21 mouse cellular contexts compared by ENCODE assay signal in genomic region chr1:159538076-159538475, GRCm38 (mm10). TPM values are rescaled to one million over a fixed set of nuclear protein-coding genes. Genes with fewer than 3 reads are reported as not detected.
A peak's percentile ranks its signal among the peaks of the same experiment; 100 is the strongest.
DNase-seq lines count a peak whose midpoint lies in the region; ATAC-seq and TF ChIP-seq lines count a peak whose summit lies in the region.
"Had no signal": no experiment of that assay in that cellular context is flagged by ENCODE, and none has a peak within 500 bp of the region (broad histone marks: within the 10 kb centered on the region; RNA-seq: fewer than 3 reads in every experiment).

No protein-coding gene starts in this region.

- no peak overlapping the region for H3K4me2 ChIP-seq in embryonic facial prominence, embryonic 11.5 days (ENCODE audit: low read depth, low read length)
- H3K4me2 ChIP-seq in midbrain, embryonic 12.5 days (replicated peaks): no peak overlapping the region
- no peak overlapping the region for H3K4me2 ChIP-seq in midbrain, embryonic 15.5 days
- H3K4me2 ChIP-seq in forebrain, embryonic 14.5 days (ENCODE audit: low read length): no peak overlapping the region
- H3K4me2 ChIP-seq in midbrain, embryonic 14.5 days (ENCODE audit: low read length): no peak overlapping the region
- no peak overlapping the region for H3K4me2 ChIP-seq in liver, postnatal 0 days (ENCODE audit: low read depth, low read length)
- H3K4me2 ChIP-seq: heart, embryonic 13.5 days; hindbrain, embryonic 15.5 days had no signal

- TF ChIP-seq CTCF in liver, postnatal 0 days (IDR thresholded peaks at IDR 0.05; ENCODE audit: low read depth): no peak

- WGBS in embryonic facial prominence, embryonic 11.5 days: 38% methylated on average over 7 of the region's 7 CpGs
- 39% methylated on average over 7 of the region's 7 CpGs for WGBS in embryonic facial prominence, embryonic 10.5 days
- WGBS in midbrain, embryonic 12.5 days: 12% methylated on average over 7 of the region's 7 CpGs
- 7% methylated on average over 7 of the region's 7 CpGs for WGBS in midbrain, embryonic 15.5 days
- 5% methylated on average over 7 of the region's 7 CpGs for WGBS in forebrain, embryonic 14.5 days
- 8% methylated on average over 7 of the region's 7 CpGs for WGBS in midbrain, embryonic 14.5 days
- WGBS in liver, postnatal 0 days (ENCODE audit: insufficient replicate concordance): 51% methylated on average over 7 of the region's 7 CpGs

- no peak overlapping the region for H3K9ac ChIP-seq in embryonic facial prominence, embryonic 11.5 days (replicated peaks; ENCODE audit: low read length)
- no peak overlapping the region for H3K9ac ChIP-seq in midbrain, embryonic 12.5 days (replicated peaks)
- H3K9ac ChIP-seq in midbrain, embryonic 15.5 days: no peak overlapping the region
- H3K9ac ChIP-seq in forebrain, embryonic 14.5 days (ENCODE audit: low read length): no peak overlapping the region
- no peak overlapping the region for H3K9ac ChIP-seq in midbrain, embryonic 14.5 days (replicated peaks; ENCODE audit: low read length)
- no peak overlapping the region for H3K9ac ChIP-seq in liver, postnatal 0 days (replicated peaks)
- H3K9ac ChIP-seq: heart, embryonic 13.5 days; hindbrain, embryonic 15.5 days had no signal

- ATAC-seq in embryonic facial prominence, embryonic 11.5 days (replicated peaks; ENCODE audit: insufficient number of reproducible peaks, low FRiP score, low TSS enrichment, low read depth): no peak
- peak; percentile 59 for ATAC-seq in midbrain, embryonic 12.5 days (ENCODE audit: low FRiP score, low read depth)
- no peak for ATAC-seq in midbrain, embryonic 15.5 days (replicated peaks)
- ATAC-seq in forebrain, embryonic 14.5 days: peak; percentile 46; the same call in 1 of the 2 replicates
- ATAC-seq in midbrain, embryonic 14.5 days (ENCODE audit: low FRiP score, low TSS enrichment): no peak; the same call in 1 of the 2 replicates
- no peak for ATAC-seq in liver, postnatal 0 days
- ATAC-seq: CD4-positive, CD25-positive, alpha-beta regulatory T cell, adult 4 months; inflammation-experienced regulatory T-cells, adult 6 months had no signal

- H3K36me3 ChIP-seq in embryonic facial prominence, embryonic 11.5 days (replicated peaks; ENCODE audit: control insufficient read depth, insufficient read depth, low read depth, low read length): no peaks in the 10 kb centered on the region
- H3K36me3 ChIP-seq in embryonic facial prominence, embryonic 10.5 days (replicated peaks): no peaks in the 10 kb centered on the region
- H3K36me3 ChIP-seq in midbrain, embryonic 12.5 days: no peaks in the 10 kb centered on the region
- no peaks in the 10 kb centered on the region for H3K36me3 ChIP-seq in midbrain, embryonic 15.5 days (replicated peaks)
- no peaks in the 10 kb centered on the region for H3K36me3 ChIP-seq in forebrain, embryonic 14.5 days (ENCODE audit: control insufficient read depth, insufficient read depth, low read length)
- no peaks in the 10 kb centered on the region for H3K36me3 ChIP-seq in midbrain, embryonic 14.5 days (ENCODE audit: control insufficient read depth, insufficient read depth, low read length)
- H3K36me3 ChIP-seq in liver, postnatal 0 days (replicated peaks; ENCODE audit: insufficient read depth, low read length): no peaks in the 10 kb centered on the region
- H3K36me3 ChIP-seq: G1E; heart, embryonic 13.5 days; hindbrain, embryonic 15.5 days had no signal

- no peaks in the 10 kb centered on the region for H3K4me1 ChIP-seq in embryonic facial prominence, embryonic 11.5 days (ENCODE audit: control insufficient read depth, insufficient read depth, low read length)
- H3K4me1 ChIP-seq in embryonic facial prominence, embryonic 10.5 days: peaks cover 18% of the 10 kb centered on the region
- H3K4me1 ChIP-seq in midbrain, embryonic 12.5 days: peaks cover 24% of the 10 kb centered on the region
- 0 out of 2 replicates have a peak, but pooled peaks cover 7% of the 10 kb centered on the region for H3K4me1 ChIP-seq in midbrain, embryonic 15.5 days
- no peaks in the 10 kb centered on the region; the same call in 1 of the 2 replicates for H3K4me1 ChIP-seq in forebrain, embryonic 14.5 days (ENCODE audit: control insufficient read depth, insufficient read depth, low read length)
- H3K4me1 ChIP-seq in midbrain, embryonic 14.5 days (ENCODE audit: control insufficient read depth, insufficient read depth, low read length): peaks cover 15% of the 10 kb centered on the region; the same call in 1 of the 2 replicates
- no peaks in the 10 kb centered on the region for H3K4me1 ChIP-seq in liver, postnatal 0 days (ENCODE audit: insufficient read depth)
- H3K4me1 ChIP-seq: hindbrain, embryonic 15.5 days had no signal

- H3K27ac ChIP-seq in embryonic facial prominence, embryonic 11.5 days (replicated peaks; ENCODE audit: low read depth, low read length): no peak overlapping the region
- H3K27ac ChIP-seq in embryonic facial prominence, embryonic 10.5 days (replicated peaks): no peak overlapping the region
- no peak overlapping the region for H3K27ac ChIP-seq in midbrain, embryonic 12.5 days (replicated peaks)
- H3K27ac ChIP-seq in midbrain, embryonic 15.5 days: no peak overlapping the region
- no peak overlapping the region for H3K27ac ChIP-seq in forebrain, embryonic 14.5 days (ENCODE audit: low read depth, low read length)
- H3K27ac ChIP-seq in midbrain, embryonic 14.5 days (replicated peaks; ENCODE audit: low read depth, low read length): no peak overlapping the region
- no peak overlapping the region for H3K27ac ChIP-seq in liver, postnatal 0 days (ENCODE audit: low read depth)
- H3K27ac ChIP-seq: heart, embryonic 13.5 days; hindbrain, embryonic 15.5 days had no signal

- DNase-seq in embryonic facial prominence, embryonic 11.5 days (ENCODE audit: low spot score): peak; percentile 8
- no peak for DNase-seq in embryonic facial prominence, embryonic 10.5 days (ENCODE audit: low spot score)
- DNase-seq in forebrain, embryonic 14.5 days (ENCODE audit: low spot score): peak; percentile 58
- DNase-seq in midbrain, embryonic 14.5 days: peak; percentile 36
- DNase-seq in urinary bladder, adult 2 months (ENCODE audit: low spot score): no peak
- no peak for DNase-seq in liver, postnatal 0 days
- DNase-seq: adrenal gland, postnatal 10 days; B cell, adult 2 months; cerebellum, adult 18-20 months; cerebellum, adult 9-11 months; cerebellum, postnatal 36 days; gastrocnemius, postnatal 36 days; heart, adult 11 months; heart, postnatal 36 days had no signal

- H3K4me3 ChIP-seq in embryonic facial prominence, embryonic 11.5 days (ENCODE audit: low read depth, low read length): no peak overlapping the region
- no peak overlapping the region for H3K4me3 ChIP-seq in embryonic facial prominence, embryonic 10.5 days
- H3K4me3 ChIP-seq in midbrain, embryonic 12.5 days: no peak overlapping the region
- no peak overlapping the region for H3K4me3 ChIP-seq in midbrain, embryonic 15.5 days
- no peak overlapping the region for H3K4me3 ChIP-seq in forebrain, embryonic 14.5 days (ENCODE audit: low read depth, low read length)
- no peak overlapping the region for H3K4me3 ChIP-seq in midbrain, embryonic 14.5 days (replicated peaks; ENCODE audit: low read depth, low read length)
- H3K4me3 ChIP-seq in liver, postnatal 0 days (ENCODE audit: low read depth, low read length): no peak overlapping the region
- H3K4me3 ChIP-seq: heart, embryonic 13.5 days; hindbrain, embryonic 15.5 days had no signal

- no peaks in the 10 kb centered on the region for H3K27me3 ChIP-seq in embryonic facial prominence, embryonic 11.5 days (ENCODE audit: control insufficient read depth, insufficient read depth, low read length)
- H3K27me3 ChIP-seq in embryonic facial prominence, embryonic 10.5 days (replicated peaks; ENCODE audit: low read depth, poor library complexity, severe bottlenecking): no peaks in the 10 kb centered on the region
- peaks cover 11% of the 10 kb centered on the region for H3K27me3 ChIP-seq in midbrain, embryonic 12.5 days
- no peaks in the 10 kb centered on the region for H3K27me3 ChIP-seq in midbrain, embryonic 15.5 days (replicated peaks)
- no peaks in the 10 kb centered on the region for H3K27me3 ChIP-seq in forebrain, embryonic 14.5 days (replicated peaks; ENCODE audit: control insufficient read depth, insufficient read depth, low read length)
- H3K27me3 ChIP-seq in midbrain, embryonic 14.5 days (ENCODE audit: control insufficient read depth, insufficient read depth, low read length): no peaks in the 10 kb centered on the region
- H3K27me3 ChIP-seq in liver, postnatal 0 days (ENCODE audit: insufficient read depth, low read length): no peaks in the 10 kb centered on the region
- H3K27me3 ChIP-seq: hindbrain, embryonic 15.5 days had no signal

- TF ChIP-seq EP300 in liver, postnatal 0 days (IDR thresholded peaks at IDR 0.05; ENCODE audit: low read depth): no peak

- H3K9me3 ChIP-seq in embryonic facial prominence, embryonic 11.5 days (replicated peaks; ENCODE audit: control insufficient read depth, low read length): no peaks in the 10 kb centered on the region
- no peaks in the 10 kb centered on the region for H3K9me3 ChIP-seq in embryonic facial prominence, embryonic 10.5 days
- H3K9me3 ChIP-seq in midbrain, embryonic 12.5 days: no peaks in the 10 kb centered on the region
- no peaks in the 10 kb centered on the region for H3K9me3 ChIP-seq in midbrain, embryonic 15.5 days
- H3K9me3 ChIP-seq in forebrain, embryonic 14.5 days (replicated peaks; ENCODE audit: control insufficient read depth, low read length): no peaks in the 10 kb centered on the region
- H3K9me3 ChIP-seq in midbrain, embryonic 14.5 days (ENCODE audit: control insufficient read depth, low read length): no peaks in the 10 kb centered on the region
- H3K9me3 ChIP-seq in liver, postnatal 0 days (ENCODE audit: low read length): no peaks in the 10 kb centered on the region
- H3K9me3 ChIP-seq: G1E; heart, embryonic 13.5 days; hindbrain, embryonic 15.5 days had no signal

RNA-seq across cellular contexts. Expression of gene Tnr, which starts 14.5 kb away (rescaled TPM):
- 0.08 and 0.63 TPM in 2 replicates for polyA plus RNA-seq in embryonic facial prominence, embryonic 11.5 days (2014; fragmentation: Nextera tagmentation; extraction: Ambion mirVana)
- 0.19 TPM in 2 replicates for polyA plus RNA-seq in embryonic facial prominence, embryonic 10.5 days (2016; fragmentation: Nextera tagmentation; extraction: Ambion mirVana)
- polyA plus RNA-seq in midbrain, embryonic 12.5 days (2016; fragmentation: Nextera tagmentation; extraction: Ambion mirVana): 0.50 and 0.55 TPM in 2 replicates
- 6.0 and 6.6 TPM in 2 replicates for polyA plus RNA-seq in midbrain, embryonic 15.5 days (2015; fragmentation: Nextera tagmentation; extraction: Ambion mirVana)
- polyA plus RNA-seq in forebrain, embryonic 14.5 days (2014; fragmentation: Nextera tagmentation; extraction: Ambion mirVana): 2.6 and 3.9 TPM in 2 replicates
- 4.4 and 4.6 TPM in 2 replicates for polyA plus RNA-seq in midbrain, embryonic 14.5 days (2014; fragmentation: Nextera tagmentation; extraction: Ambion mirVana)
- 0.03 and 0.04 TPM in 2 replicates for polyA plus RNA-seq in urinary bladder, adult 2 months (2012; rRNA removed)
- not detected in 2 replicates for polyA plus RNA-seq in liver, postnatal 0 days (2015; fragmentation: Nextera tagmentation; extraction: Ambion mirVana)
- polyA plus RNA-seq: CD4-positive, CD25-positive, alpha-beta regulatory T cell, adult 4 months; G1E; heart, embryonic 13.5 days had no signal

Comparison
In these comparisons a context has a peak if more than half of its experiments do, and no peak if none do; other contexts are left out.
1. ATAC-seq: peak in midbrain, embryonic 12.5 days (single experiment) and forebrain, embryonic 14.5 days (single experiment); none in embryonic facial prominence, embryonic 11.5 days (single experiment), midbrain, embryonic 15.5 days (single experiment), midbrain, embryonic 14.5 days (single experiment) and liver, postnatal 0 days (single experiment).
2. DNase-seq: peak in embryonic facial prominence, embryonic 11.5 days (single experiment), forebrain, embryonic 14.5 days (single experiment) and midbrain, embryonic 14.5 days (single experiment); none in embryonic facial prominence, embryonic 10.5 days (single experiment), urinary bladder, adult 2 months (single experiment) and liver, postnatal 0 days (single experiment).